Mouse (Mus musculus) lung, postnatal 0 days (tissue): ENCODE data around the gene Ntrk3. TPM values are rescaled to one million over a fixed set of nuclear protein-coding genes. Genes with fewer than 3 reads are reported as not detected.

ENCODE experiments used
- ATAC-seq: fragments of 200-750 bp; cut with Nextera tagmentation; 2 replicates; pipeline ENCODE4 v1.8.0; 2017; ENCODE audit warnings: moderate library complexity
- DNase-seq: peaks from one replicate; pipeline ENCODE4 v3.0.0-alpha.2; 2016; ENCODE audit warnings: low spot score
- H3K27ac ChIP-seq: fragments of 300-500 bp; sonication (generic); 2 replicates; pipeline ENCODE4 v1.5.1; 2014; ENCODE audit warnings: antibody characterized with exemption, mild to moderate bottlenecking, low read length, mixed read lengths
- H3K27me3 ChIP-seq: fragments of 300-500 bp; sonication (generic); replicated peaks from 2 replicates; pipeline ENCODE4 v1.6.1; 2014; ENCODE audit warnings: low read length, mixed read lengths; ENCODE audit not compliant: insufficient read depth
- H3K36me3 ChIP-seq: fragments of 300-500 bp; sonication (generic); 2 replicates; pipeline ENCODE4 v1.6.1; 2014; ENCODE audit warnings: low read length, mixed read lengths; ENCODE audit not compliant: insufficient read depth
- H3K4me1 ChIP-seq: fragments of 300-500 bp; sonication (generic); 2 replicates; pipeline ENCODE4 v1.6.1; 2014; ENCODE audit warnings: antibody characterized with exemption, low read depth, low read length, mixed read lengths; ENCODE audit not compliant: insufficient read depth
- H3K4me2 ChIP-seq: fragments of 300-500 bp; sonication (generic); replicated peaks from 2 replicates; pipeline ENCODE4 v1.6.1; 2014; ENCODE audit warnings: low read depth, mild to moderate bottlenecking, low read length, moderate library complexity, mixed read lengths
- H3K4me3 ChIP-seq: fragments of 300-500 bp; sonication (generic); 2 replicates; pipeline ENCODE4 v1.5.1; 2014; ENCODE audit warnings: low read depth, low read length
- H3K9ac ChIP-seq: fragments of 300-500 bp; sonication (generic); replicated peaks from 2 replicates; pipeline ENCODE4 v1.6.1; 2014; ENCODE audit warnings: low read depth, mild to moderate bottlenecking
- H3K9me3 ChIP-seq: fragments of 300-500 bp; sonication (generic); 2 replicates; pipeline ENCODE4 v1.6.1; 2016; ENCODE audit warnings: low read length, mixed read lengths
- CTCF ChIP-seq: IDR thresholded peaks from 2 replicates; pipeline ENCODE4 v1.5.1; 2016; ENCODE audit warnings: antibody characterized with exemption, mild to moderate bottlenecking
- EP300 ChIP-seq: IDR thresholded peaks from 2 replicates; pipeline ENCODE4 v1.6.1; 2016; ENCODE audit warnings: antibody characterized with exemption, mild to moderate bottlenecking, control low read depth
- WGBS: fragments of 180-500 bp; shearing (Covaris S2); extraction: QIAGEN DNeasy Blood & Tissue Kit; methylation state at CpG from one replicate; pipeline ENCODE4 v1.1.7; 2014; 5-methylcytosine and 5-hydroxymethylcytosine counted together
- polyA plus RNA-seq: library from polyadenylated mRNA; unstranded; fragments of >200 nt; fragmentation: Nextera tagmentation; extraction: Ambion mirVana; gene quantifications from 2 replicates; pipeline ENCODE4 v1.2.1, GENCODE M21; 2015

Gene Ntrk3
- polyA plus RNA-seq, 1 experiment from 2014 or later, result 1.3 TPM

DNA sequence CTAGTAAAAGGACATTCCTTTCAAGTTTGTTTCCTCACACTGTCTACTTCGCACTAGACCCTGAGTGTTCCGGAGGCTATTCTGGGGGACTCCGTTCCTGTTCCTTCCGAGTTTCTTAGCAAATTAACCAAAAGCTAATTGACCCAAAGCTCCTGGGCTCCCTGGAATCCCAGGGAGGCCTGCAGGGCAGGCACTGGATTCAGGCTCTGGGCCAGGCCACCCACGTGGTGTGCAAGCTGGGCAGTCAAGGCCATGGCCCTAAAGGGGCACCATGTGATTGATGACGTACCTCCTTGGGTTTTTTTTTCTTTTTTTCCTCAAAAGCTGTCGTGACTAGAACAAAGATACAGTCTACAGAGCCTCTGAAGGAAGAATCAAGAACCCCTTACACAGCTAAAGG, 246.6 kb downstream of the Ntrk3 start:
- ATAC-seq (no peak), DNase-seq (no peak)
- Histone ChIP-seq H3K4me3 (no peak overlapping the region), H3K27ac (no peak overlapping the region), H3K9me3 (no peaks in the 10 kb centered on the region), H3K4me1 (no peaks in the 10 kb centered on the region), H3K36me3 (no peaks in the 10 kb centered on the region), H3K9ac (no peak overlapping the region), H3K27me3 (no peaks in the 10 kb centered on the region), H3K4me2 (no peak overlapping the region)
- TF ChIP-seq CTCF (no peak), EP300 (no peak)
- WGBS, result 30% methylated on average over 7 of the region's 7 CpGs

- Histone ChIP-seq H3K9me3 (no peaks in the 10 kb centered on the region), H3K36me3 (no peaks in the 10 kb centered on the region), H3K27me3 (no peaks in the 10 kb centered on the region), H3K4me3 (no peak overlapping the region), H3K9ac (no peak overlapping the region), H3K4me2 (no peak overlapping the region), H3K27ac (no peak overlapping the region), H3K4me1 (no peaks in the 10 kb centered on the region)
- TF ChIP-seq EP300 (no peak), CTCF (no peak)
- no peak for ATAC-seq
- no peak for DNase-seq
- WGBS, result 98% methylated on average over 2 of the region's 2 CpGs
Measured at GRCm38 (mm10) chr7:78484290-78484689, 253.5 kb downstream of the Ntrk3 start.

- no peak for ATAC-seq
- Histone ChIP-seq H3K4me3 (no peak overlapping the region), H3K9me3 (no peaks in the 10 kb centered on the region), H3K27ac (no peak overlapping the region), H3K4me1 (no peaks in the 10 kb centered on the region), H3K4me2 (no peak overlapping the region), H3K27me3 (no peaks in the 10 kb centered on the region), H3K9ac (no peak overlapping the region), H3K36me3 (no peaks in the 10 kb centered on the region)
- DNase-seq, result no peak
- TF ChIP-seq EP300 (no peak), CTCF (no peak)
- WGBS, result 81% methylated on average over 3 of the region's 3 CpGs
Measured at GRCm38 (mm10) chr7:78483729-78484128, 254.1 kb downstream of the Ntrk3 start.

GRCm38 (mm10) chr7:78483061-78483460, 254.8 kb downstream of the Ntrk3 start:
- no peaks in the 10 kb centered on the region for H3K4me1 ChIP-seq
- no peak overlapping the region for H3K9ac ChIP-seq
- H3K9me3 ChIP-seq, result no peaks in the 10 kb centered on the region
- H3K4me3 ChIP-seq, result no peak overlapping the region
- 68% methylated on average over 2 of the region's 2 CpGs for WGBS
- TF ChIP-seq EP300 (no peak), CTCF (no peak)
- ATAC-seq, result no peak
- H3K27ac ChIP-seq, result no peak overlapping the region
- no peaks in the 10 kb centered on the region for H3K36me3 ChIP-seq
- no peak for DNase-seq
- no peaks in the 10 kb centered on the region for H3K27me3 ChIP-seq
- no peak overlapping the region for H3K4me2 ChIP-seq

DNA sequence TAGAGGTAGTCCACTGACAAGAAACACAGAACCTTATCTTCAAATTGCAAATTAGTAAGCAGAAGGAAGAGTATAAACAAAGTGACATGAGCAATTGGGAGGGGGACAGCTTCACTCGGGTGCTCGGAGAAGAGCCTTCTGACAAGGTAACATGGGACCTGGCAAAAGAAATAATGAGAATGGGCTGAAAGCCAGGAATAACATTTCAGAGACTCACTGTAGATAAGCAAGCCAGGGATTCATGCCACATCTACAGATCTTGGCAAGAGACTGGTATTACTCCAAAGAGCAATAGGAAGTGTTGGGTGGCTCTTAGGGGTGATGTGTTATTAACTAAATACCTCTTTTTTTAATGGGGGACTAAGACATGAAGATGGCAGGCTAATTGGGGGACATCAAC, 258.9 kb downstream of the Ntrk3 start:
- Histone ChIP-seq H3K9me3 (no peaks in the 10 kb centered on the region), H3K36me3 (no peaks in the 10 kb centered on the region), H3K4me2 (no peak overlapping the region), H3K4me3 (no peak overlapping the region), H3K4me1 (no peaks in the 10 kb centered on the region), H3K27ac (no peak overlapping the region), H3K27me3 (no peaks in the 10 kb centered on the region), H3K9ac (no peak overlapping the region)
- WGBS, result 47% methylated on average over 2 of the region's 2 CpGs
- DNase-seq (no peak), ATAC-seq (no peak)
- TF ChIP-seq CTCF (no peak), EP300 (no peak)

DNA sequence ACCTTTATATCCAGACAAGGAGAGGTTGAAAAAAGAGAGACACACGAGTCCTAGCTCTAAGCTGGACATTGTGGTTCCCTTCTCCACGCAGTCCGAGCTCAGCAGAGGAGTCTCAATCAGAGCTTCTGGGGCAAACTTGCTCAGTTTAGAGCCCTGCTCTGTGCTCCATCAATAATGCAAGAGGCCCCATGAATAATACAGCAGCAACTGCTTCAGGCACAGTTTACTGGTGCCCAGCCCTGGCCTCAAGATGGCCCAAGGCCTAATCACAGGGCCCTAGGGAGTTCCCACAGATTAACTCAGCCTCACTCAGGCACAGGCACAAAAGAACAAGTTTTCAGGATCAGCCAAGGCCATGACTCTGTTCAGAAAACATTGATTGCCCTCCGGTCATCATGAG, 266.1 kb downstream of the Ntrk3 start:
- Histone ChIP-seq H3K9ac (no peak overlapping the region), H3K4me2 (no peak overlapping the region), H3K27ac (no peak overlapping the region), H3K36me3 (no peaks in the 10 kb centered on the region), H3K27me3 (no peaks in the 10 kb centered on the region), H3K9me3 (no peaks in the 10 kb centered on the region), H3K4me3 (no peak overlapping the region), H3K4me1 (no peaks in the 10 kb centered on the region)
- TF ChIP-seq EP300 (no peak), CTCF (no peak)
- no peak for ATAC-seq
- DNase-seq, result no peak
- WGBS, result 76% methylated on average over 4 of the region's 4 CpGs

DNA sequence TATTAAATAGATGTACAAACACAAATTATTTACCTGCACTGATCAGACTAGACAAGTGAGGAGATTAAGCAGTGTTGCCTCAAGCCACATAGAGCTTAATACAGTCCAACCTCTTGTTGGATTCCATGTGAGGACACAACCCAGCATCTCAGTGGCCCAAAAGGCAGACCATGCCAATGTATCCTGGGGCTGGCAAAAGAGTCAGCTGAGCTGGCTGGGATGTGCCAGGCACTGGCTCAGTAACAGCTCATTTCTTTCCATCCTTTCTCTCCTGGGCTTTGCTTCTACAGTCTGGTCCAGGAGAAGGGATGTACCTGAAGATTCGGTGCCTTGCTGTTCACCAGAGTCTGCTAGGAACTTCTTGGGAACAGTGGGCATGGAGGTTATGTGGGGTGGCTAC, 266.5 kb downstream of the Ntrk3 start:
- no peak overlapping the region for H3K4me3 ChIP-seq
- TF ChIP-seq CTCF, result no peak
- TF ChIP-seq EP300, result no peak
- no peak overlapping the region for H3K27ac ChIP-seq
- DNase-seq (no peak), ATAC-seq (no peak)
- H3K27me3 ChIP-seq, result no peaks in the 10 kb centered on the region
- no peak overlapping the region for H3K9ac ChIP-seq
- no peaks in the 10 kb centered on the region for H3K9me3 ChIP-seq
- no peaks in the 10 kb centered on the region for H3K36me3 ChIP-seq
- no peak overlapping the region for H3K4me2 ChIP-seq
- H3K4me1 ChIP-seq, result no peaks in the 10 kb centered on the region
- 65% methylated on average over 1 of the region's 1 CpGs for WGBS
